Mouse (Mus musculus): ENCODE results near the gene Pla2g16.

GRCm38 (mm10) chr19:7562601-7563129 is 5.4 kb downstream of the Pla2g16 start:
- TF ChIP-seq CTCF (conservative IDR thresholded peaks at IDR 0.05; ENCODE audit: insufficient read depth, insufficient read length, low read depth, low read length) (no peak), POLR2A (IDR thresholded peaks at IDR 0.05; ENCODE audit: low read depth, low read length) (no peak)

All from kidney, adult 2 months (tissue).